Mouse (Mus musculus) gastrocnemius, postnatal 4 days (tissue): Measurements from ENCODE around the gene Scn2b. TPM values are rescaled to one million over a fixed set of nuclear protein-coding genes. Genes with fewer than 3 reads are reported as not detected.

Experiments used
- DNase-seq, 2 experiments: peaks; one replicate each; pipeline ENCODE4 v3.0.0; 2021 to 2022; ENCODE audit warnings: low spot score in 2 of 2, mixed read lengths in 2 of 2
- total RNA-seq, 2 experiments: library from RNA; stranded (reverse); gene quantifications; 2 replicates each; pipeline ENCODE4 v1.2.3; 2021

The Scn2b gene
- total RNA-seq, 2 experiments from 2014 or later = 1.9 to 2.0 TPM

GRCm38 (mm10) chr9:45170150-45170549 is 52.6 kb downstream of the Scn2b start:
- no peak for DNase-seq

- DNase-seq = no peak
These were observed 53.6 kb downstream of the Scn2b start for GRCm38 (mm10) chr9:45171073-45171610.

- no peak for DNase-seq
These were observed 55.9 kb downstream of the Scn2b start for GRCm38 (mm10) chr9:45173475-45173874.

GRCm38 (mm10) chr9:45179282-45179681 is 61.7 kb downstream of the Scn2b start:
- no peak for DNase-seq

Other genes starting within 250 kb of the Scn2b start
- gene Kmt2a, start 236.5 kb upstream of the Scn2b start, total RNA-seq = 10 to 100 TPM; 27.6 to 31.5 TPM
- 100 to 1,000 TPM; 631 to 643 TPM for gene Atp5l, start 197.0 kb upstream of the Scn2b start, total RNA-seq
- gene Ube4a, start 152.2 kb upstream of the Scn2b start, total RNA-seq = 10 to 100 TPM; 41.2 to 43.0 TPM
- gene Cd3g, start 137.4 kb upstream of the Scn2b start, total RNA-seq = under 1 TPM in 1 of 2 experiments, not detected in 1; 0.88 TPM
- gene Cd3d, start 136.0 kb upstream of the Scn2b start, total RNA-seq = under 1 TPM in 1 of 2 experiments, not detected in 1; 0.42 TPM
- 1 to 10 TPM in 1 of 2 experiments, under 1 TPM in 1; 0.39 to 1.1 TPM for gene Cd3e, start 108.2 kb upstream of the Scn2b start, total RNA-seq
- under 1 TPM in 1 of 2 experiments, not detected in 1; 0.31 TPM for gene Mpzl2, start 78.0 kb upstream of the Scn2b start, total RNA-seq
- 1 to 10 TPM in 1 of 2 experiments, under 1 TPM in 1; 0.93 to 1.3 TPM for gene Mpzl3, start 62.6 kb upstream of the Scn2b start, total RNA-seq
- under 1 TPM; 0.54 to 0.57 TPM for gene Jaml, start 38.6 kb upstream of the Scn2b start, total RNA-seq
- 10 to 100 TPM; 23.5 to 26.0 TPM for gene Scn4b, start 20.6 kb downstream of the Scn2b start, total RNA-seq
- gene BC049352, start 64.2 kb downstream of the Scn2b start, total RNA-seq = under 1 TPM in 1 of 2 experiments, not detected in 1; 0.21 TPM
- not detected for gene Tmprss4, start 86.3 kb downstream of the Scn2b start, total RNA-seq
- 1 to 10 TPM; 1.7 to 1.8 TPM for gene Il10ra, start 151.4 kb downstream of the Scn2b start, total RNA-seq
- under 1 TPM; 0.12 to 0.26 TPM for gene Tmprss13, start 201.3 kb downstream of the Scn2b start, total RNA-seq